Mouse (Mus musculus): ENCODE data around the gene Insyn1.

Gene Insyn1

DNA sequence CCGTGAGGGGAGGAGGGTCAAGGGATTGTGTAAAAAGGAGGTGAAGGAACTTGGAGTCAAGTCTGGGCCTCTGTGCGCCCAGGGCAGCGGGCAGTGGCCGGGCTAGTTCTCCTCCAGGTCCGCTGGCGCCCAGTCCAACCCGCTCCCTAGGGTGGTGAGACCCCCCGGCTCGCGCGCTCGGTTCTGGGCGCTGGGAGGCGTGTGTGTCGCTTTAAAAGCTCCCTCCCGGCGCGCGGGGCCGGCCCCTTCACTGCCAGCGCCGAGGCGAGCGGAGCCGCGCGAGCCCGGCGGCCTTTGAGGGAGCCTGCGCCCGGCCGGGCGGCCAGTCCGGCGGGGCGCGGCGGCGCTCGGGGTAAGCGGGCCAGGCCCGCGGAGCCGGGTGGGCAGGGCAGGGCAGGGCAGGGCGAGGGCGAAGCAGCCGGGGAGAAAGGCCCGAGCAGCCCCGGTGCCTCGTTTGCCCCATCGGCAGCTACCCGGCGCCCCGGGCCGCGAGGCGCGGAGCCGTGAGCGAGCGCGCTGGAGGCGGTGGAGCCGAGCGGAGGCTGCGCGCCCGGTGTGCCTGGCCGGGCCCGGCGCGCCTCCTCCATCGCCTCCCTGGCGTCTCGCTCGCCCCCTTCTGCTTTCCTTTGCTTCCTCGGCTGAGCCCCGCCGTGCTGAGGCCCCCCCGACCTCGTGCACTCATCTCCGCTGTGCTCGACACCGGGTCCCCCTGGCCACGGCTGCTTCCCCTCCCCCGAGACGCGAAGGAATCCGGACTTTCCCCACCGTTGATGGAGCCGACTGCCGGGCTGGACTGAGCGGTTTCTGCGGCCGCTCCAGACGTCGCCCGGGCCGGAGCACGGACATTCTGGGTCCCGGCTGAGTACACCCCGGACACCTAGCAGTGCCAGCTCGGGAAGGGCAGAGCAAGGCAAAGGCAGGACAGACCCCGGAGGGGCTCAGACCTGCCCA, at the start of gene Insyn1:
Insyn1 (plus strand) TSS at position 753 of the 951 bp plus-strand sequence.
- DNase-seq, result peak; percentile 73

DNA sequence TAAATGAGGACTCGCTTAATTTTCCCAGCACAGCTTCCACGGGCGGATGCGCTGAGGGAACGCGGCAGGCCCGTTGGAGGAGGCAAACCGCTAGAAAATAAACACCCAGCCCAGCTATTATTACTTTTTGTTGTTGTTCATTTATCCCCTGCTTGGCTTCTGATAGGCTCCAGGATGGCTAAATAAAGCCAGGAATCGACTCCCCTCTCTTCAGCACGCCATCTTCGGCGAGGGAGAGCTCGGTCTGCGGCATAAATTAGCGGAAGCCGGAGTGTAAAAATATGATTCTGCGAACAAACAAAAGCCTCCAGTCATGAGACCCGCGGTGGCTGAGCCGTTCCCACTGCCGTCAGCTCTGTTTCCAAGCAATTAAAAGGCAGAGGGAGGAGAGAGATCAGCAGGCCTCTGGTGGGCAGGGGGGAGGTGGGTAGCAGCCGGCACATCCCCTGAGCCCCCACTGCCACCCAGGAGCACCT, 49.4 kb upstream of the Insyn1 start:
- DNase-seq, result peak; percentile 75

DNA sequence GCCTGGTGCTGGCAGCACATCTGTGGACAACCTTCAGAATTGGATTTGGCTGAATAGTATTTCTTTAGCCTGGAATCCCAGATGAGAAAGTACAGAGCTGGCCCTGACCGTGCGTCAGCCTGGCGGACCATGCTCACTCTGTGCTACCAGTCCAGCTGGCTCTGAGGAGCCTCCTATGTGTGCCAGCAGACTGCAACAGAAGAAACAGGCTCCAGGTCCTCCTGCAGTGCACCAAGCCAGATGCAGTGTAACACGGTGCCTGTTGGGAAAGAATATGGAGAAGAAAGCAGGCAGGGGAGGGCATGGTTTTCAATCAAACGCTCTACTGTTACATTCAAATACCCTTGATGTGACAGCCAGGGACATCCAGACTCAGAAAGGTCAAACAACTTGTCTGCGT, 48.3 kb upstream of the Insyn1 start:
- no peak for DNase-seq

DNA sequence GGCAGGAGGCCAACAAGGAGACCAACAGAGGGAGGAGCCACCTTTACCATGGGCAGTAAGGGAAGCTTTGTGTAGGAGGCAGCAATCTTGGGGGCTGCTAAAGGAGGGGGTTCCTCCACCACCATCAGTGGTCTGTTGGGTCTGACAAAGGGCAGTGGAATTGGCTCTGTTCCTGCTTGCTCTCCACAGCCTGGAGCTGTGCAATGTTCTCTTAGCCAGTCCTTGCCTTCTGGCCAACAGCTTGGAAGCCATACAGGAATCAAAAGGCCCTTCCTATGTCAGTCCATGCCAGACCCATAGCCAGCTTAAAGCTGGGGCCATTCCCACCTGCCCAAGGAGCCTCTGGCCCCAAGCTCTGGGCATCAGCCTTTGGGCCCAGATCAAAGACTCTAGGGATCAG, 47.8 kb upstream of the Insyn1 start:
- no peak for DNase-seq

DNA sequence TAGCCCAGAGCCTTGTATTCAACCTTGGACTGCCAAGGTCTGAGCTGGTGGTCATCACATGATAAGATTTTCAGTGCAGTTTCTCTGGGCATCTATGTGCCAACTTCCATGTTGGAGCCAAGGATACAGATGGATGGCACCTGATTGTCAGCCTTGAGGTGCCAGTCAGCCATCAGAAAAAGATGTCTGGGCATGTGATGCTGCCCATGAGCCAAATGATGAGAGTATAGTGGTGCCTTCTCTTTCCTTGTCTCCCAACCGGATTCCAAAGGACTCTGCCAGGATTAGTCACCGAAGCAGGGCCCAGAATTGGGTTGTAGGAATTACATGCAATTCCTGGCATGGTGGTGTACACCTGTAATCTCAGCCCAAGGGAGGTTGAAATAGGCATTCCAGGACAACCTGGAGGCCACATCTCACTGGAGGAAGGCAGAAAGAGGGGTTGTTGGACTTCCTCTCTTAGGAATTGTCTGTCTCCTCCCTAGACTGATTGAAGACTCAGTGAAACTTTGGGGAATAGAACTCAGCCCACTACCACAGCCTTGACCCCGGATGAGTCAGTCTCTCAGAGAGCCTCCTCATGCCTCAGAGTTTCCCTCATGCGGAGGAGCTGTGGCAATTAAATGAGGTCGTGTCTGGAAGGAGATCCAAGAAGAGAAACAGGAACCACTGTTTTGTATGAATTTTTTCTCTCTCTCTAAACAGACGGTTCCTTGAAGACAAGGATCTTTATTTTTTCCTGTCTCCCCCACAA, 46.9 kb upstream of the Insyn1 start:
- no peak for DNase-seq

DNA sequence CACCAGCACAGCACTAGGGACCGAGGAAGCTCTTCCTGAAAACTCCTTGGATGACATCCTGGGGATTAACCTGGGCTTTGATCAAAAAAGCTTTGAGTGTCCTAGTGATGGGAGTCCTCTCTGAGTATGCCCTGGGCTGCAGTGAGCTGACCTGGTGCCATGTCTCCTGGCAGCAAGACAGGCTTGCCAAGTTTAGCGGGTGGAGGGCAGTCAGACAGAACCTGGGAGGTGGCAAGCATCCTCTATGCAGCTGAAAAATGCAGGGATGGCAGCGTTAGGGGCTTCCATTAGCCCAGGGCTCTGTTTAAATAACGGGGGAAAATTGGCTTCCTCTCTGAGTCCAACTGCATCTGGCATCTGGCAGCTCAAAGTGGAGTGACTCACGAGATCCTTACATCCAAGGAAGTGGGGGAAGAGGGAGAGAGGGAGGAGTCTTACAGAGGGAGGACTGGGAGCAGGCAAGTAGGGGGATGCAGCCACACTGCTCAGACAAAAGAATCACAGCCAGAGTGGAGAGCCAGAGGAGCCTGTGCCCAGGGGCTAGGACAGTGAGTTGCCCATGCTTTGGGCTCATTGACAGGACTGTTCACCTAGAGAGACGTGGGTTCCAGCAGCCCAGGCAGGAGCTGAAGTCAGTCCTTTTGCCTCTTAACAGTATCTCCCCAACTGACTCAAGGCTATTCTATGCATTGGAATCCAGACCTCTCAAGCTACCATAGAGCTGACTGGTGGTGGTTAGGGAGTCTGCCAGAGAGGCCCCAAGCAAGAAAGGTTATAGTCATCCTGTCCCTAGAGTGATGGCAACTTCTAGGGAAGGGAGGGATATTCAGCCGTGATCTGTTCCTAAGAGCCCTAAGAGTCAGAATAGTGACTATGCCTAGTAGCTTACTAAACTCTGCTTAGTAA, 46.0 kb upstream of the Insyn1 start:
- DNase-seq, result no peak

DNA sequence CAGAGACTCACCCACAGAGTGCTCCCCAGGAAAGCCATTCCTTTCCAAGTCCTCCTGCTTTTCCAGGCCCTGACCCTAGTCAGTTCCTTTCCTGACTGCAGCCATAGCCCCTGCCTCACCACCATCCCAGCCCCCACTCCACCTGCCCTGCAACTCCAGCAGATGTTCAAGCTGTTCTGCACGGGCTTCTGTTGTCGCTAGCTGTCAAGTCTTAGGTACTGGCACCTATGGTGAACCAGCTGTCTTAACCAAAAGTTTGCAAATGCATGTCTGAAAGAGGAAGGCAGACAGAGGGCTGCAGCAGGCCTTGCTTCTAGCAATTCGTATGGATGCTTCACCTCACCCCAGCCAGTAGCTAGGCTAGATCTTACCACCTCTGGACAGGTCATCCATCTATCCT, 45.3 kb upstream of the Insyn1 start:
- no peak for DNase-seq

DNA sequence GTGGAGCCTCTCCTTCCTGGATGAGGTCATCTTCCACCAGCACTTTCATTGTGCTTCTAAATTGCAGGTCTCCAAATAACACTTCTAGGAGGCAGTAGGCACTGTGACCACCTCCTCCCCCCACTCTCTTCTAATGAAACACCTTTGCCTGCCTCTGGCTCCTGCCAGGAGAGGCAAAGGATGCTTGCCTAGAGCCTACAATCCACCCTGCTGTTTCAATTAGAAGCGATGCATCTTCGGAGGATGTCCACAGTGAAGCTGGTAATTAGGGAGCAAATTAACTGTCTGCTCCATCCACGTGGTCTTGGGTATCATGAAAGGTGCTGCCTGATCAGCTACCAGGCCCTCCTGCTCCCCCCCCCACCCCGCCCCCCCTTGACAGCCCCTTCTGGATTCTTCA, 41.6 kb upstream of the Insyn1 start:
- DNase-seq, result no peak

DNA sequence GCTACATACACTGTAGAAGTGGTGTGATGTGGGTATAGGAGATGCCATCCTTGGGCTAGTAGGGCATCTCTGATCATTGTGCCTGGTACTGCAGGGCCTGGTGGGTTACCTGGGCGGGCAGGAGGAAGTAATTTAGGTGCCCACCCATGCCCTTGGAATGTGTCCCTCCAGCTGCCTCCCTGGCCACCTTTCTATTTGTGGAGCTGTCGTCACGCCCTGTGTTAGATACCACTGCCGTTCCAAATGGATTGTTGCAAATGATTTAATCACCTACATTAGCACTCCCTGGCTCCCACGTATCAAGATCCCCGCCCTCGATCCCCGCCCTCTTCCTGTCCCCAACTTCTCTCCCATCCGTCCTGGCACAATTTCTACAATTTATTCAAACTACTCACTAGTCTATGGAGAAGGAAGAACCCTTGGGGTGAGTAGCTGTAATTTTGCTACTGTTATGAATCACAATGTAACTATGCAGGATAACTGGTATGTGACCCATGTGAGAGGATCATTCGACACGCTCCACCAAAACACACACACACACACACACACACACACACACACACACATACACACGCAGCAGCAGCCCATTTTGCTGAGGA, 40.3 kb upstream of the Insyn1 start:
- no peak for DNase-seq

DNA sequence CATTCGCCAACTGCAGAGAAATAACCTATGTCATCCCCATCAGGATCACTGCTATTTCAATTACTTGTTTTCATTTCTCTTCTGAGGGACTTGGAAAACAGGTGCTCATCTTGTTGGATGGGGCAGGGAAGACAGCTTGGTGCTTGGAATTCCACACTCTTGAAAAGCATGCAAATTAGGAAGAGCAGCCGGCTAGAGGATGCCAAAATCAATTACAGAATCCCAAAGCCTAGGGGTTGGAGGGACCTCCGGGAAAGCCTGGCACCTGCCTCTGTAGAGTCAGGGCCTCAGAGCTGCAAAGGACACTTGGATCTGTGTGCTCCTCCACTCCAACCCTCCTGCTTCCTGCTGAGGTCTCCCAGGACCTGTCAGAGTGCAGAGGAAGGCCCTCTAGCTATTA, 38.9 kb upstream of the Insyn1 start:
- peak; percentile 55 for DNase-seq

DNA sequence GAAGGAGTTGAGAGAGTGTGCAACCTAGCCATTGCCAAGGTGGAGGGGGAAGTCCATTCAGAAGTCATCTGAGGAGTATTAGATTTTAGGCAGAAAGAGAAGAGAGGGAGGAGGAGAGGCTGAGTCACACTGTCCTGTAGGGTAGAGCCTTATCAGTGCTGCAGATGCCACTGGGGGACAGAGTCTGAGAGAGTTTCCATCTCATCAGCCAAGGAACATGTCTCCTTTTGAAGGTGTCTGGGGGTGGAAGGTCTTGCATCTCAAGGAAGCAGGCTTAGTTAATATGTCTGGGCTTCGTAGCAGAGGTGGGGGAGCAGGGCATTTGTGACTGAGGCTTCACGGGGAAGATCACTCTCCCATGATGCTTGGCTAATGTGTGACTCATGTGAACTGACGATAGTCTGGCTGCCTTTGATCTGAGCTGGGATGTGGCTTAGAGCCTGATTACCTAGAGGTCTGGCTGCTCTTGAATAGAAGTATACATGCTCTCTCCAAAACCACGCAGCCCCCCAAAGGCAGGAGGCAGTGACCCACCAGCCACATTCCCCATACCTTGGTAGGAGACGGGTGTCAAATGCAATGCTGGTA, 34.5 kb upstream of the Insyn1 start:
- DNase-seq, result no peak

DNA sequence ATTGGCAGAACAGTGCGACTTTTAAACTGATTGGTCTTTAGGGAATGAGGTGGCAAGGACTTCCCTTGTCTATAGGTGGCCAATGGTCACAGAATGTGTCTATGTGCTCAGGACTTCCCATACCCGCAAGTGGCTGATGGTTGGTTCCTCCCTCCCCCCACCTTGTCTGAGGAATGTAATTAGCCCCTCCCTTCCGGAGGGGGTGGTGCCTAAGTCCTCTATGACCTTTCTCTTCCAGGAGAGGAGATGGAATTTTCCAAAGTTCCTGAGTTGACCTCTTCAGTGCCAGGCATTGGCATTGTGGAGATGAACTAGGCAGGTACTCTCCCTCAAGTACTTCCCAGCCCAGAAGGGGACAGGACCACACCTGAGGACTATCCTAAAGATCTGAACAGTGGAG, 33.5 kb upstream of the Insyn1 start:
- DNase-seq, result no peak

DNA sequence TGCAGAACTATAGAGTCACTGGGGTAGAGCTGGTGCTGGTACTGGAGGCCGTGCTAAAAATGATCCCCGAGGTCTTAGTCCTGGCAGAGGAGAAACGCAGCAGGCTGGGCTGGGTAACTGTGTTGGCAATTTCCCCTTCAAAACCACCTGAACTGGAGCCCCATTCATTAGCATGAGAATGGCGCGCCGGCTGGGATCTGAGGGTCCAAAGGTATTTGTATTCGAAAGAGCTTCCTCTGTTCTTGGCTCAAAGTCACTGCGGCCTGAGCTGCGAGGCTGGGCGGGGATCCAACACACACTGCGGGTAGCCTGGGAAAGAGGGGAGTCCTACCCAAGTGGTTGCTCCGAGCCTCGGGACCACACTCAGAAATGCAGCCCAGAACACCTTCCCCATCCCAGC, 32.6 kb upstream of the Insyn1 start:
- no peak for DNase-seq

DNA sequence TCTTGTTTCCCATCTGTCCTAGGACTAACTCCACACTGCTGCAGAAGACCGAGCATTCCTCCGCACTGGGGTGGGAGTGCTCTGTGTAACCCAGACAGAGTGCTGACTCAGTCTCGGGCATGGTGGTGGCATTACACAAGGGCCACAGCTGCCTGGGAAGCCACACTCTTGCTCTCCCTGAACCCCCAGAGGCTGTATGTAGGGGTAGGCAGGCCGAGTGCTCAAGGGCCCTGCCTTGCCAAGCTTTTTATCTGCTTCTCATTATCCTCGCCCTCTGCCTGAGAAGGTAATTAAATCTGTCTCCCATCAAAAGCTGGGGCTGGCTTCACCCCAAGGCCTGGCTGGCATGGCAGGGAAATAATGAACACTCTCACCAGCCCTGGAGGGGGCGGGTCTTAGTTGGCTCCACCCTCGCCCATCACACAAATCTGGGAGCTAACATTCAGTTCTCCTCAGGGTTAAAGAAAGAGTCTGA, 30.9 kb upstream of the Insyn1 start:
- DNase-seq, result peak; percentile 88

DNA sequence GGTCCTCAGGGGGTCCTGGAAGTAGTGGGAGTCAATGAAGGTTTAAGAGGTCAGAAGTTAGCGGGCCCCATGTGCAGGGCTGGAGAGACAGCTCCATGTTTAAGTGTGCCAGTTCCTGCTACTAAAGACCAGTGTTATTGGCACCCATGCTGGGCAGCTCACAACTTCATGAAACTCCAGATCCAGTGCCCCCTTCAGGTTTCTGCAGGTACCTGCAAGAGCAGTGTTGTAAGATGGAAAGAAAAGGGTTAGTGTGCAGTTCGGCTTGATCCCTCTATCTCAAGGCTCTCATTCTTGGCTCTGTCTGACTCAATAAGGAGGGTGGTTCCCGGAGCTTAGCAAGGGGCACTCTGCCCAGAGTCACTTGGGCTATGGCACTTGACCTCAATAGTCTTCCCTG, 30.1 kb upstream of the Insyn1 start:
- no peak for DNase-seq

DNA sequence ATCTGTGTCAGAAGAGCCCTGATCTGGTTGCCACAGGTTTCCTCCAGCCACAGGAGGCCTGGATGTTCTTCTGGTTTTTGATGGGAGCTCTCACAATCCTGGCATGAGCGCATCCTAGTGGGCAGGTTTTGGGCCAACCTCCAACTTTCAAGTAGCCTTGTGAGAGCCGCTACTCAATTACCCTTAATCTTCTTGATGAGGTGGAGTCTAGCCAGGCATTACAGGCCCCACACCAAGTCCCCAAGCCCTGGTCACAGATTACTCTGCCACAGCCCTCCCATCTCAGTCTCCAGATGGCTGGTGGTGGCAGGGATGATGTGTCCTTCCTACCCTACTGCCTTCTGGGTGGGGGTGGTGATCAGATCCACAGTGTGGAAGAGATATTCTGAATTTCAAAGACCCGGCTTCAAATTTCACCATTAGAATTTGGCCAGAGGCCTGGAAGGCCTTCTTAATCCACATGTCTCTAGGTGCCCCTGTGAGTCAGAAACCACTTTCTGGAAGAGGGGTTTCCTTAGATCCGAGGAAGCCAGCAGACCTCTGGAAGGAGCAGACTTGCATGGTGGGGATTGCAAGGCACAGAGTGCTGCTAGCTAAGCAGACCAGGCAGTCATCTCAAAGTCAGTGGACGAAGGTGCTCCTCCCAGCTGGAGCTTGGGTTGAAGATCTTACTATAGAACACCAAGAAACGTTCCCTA, 29.4 kb upstream of the Insyn1 start:
- no peak for DNase-seq

DNA sequence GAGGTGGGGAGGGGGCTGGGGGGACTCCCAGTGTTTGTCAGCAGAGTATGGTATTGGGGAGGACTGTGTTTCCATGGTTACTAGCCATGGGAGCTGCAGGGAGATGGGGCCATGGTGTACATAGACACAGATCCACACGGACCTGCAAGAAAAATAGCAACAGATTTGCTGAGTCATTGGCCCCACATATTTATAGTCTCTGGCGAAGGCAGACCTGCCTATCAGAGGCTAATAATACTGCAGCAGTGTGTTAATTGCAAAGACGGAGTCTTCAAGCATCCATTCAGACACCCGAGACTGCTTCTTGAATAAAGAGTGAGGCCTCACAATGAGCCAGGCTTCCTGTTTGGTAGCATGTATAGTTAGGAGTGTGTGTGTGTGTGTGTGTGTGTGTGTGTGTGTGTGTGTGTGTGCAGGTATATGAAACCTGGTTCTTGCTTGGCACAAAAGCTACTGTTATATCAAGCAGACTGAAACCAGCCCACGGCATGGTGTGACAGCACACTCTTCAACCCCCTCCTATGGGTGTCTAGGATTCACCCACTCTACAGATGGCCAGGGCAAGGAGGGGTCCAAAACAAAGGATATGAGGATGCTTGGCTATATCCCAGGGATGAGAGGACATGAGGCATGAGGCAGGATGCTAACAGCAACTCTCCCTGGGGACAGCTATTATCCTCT, 20.9 kb upstream of the Insyn1 start:
- DNase-seq, result no peak

DNA sequence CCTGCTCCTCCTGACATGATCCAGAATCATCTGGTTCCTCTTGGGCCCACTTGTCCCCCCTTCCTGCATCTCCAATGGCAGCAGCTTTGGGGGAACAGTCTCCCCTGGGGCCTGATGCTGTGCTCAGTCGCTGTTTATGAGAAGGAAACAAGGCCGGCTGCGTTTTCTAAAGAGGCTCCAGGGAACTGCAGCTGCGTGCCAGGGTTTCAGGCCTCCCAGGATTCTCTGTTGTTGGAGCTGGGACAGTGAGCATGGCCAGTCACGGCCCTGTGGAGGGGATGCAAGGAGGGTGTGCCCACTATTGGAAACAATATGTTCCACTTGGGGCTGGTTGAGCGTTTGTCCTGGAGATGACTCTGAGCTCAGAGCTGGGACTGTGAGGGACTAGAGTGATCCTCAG, 17.9 kb upstream of the Insyn1 start:
- no peak for DNase-seq

DNA sequence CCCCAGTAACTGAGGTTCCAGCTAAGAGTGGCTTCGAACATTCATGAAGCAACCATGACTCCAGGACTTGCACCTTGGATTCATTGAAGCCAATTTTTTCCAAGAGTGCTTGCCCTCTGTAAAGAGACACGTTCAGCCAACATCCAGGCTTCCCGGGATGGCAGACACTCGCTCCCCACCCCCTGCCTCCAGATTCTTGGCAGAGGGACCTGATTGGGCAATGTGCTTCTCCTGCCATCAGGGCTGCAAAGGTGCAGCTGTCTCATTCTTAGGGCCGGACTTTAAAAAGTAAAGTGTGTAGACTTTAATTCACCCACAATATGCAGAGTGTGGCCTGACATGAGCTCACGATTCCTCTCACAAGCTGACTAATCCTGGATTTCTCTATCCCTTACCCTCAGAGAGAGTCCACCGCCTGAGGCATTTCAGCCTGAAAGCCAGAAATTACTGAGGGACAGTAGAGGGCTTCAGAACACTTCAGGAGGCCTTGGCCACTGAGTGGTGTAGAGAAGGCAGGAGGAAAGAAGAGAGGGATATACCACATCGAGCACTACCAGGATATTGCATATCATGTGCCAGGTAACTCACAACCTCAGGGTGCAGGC, 15.1 kb upstream of the Insyn1 start:
- no peak for DNase-seq

DNA sequence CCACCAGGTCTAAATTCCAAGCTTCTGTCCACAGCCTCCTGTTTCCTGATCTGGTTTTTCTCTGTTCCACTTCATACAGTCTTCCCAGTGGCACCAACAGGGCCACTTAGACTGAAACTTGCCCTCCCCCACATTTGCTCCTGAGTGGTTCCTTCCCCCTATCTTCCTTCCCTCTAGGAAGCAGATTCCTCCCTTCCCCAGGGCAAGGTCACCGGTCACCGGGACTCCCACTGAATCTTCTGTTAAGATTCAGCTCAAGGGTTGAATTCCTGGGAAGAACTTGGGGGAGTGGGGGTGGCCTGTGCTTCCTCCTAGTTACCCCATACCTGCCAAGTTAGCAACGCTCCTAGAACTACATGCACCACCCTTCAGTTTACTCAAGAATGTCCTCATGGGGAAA, 1.3 kb upstream of the Insyn1 start:
- DNase-seq, result no peak

Data from retina, postnatal 1 day (tissue).